Mouse (Mus musculus): ENCODE results near the gene Vps54.

GRCm38 (mm10) chr11:21369248-21370016 lies 130.4 kb downstream of the Vps54 start:
- TF ChIP-seq CTCF (IDR thresholded peaks at IDR 0.05; ENCODE audit: borderline replicate concordance, control insufficient read depth, extremely low read depth, insufficient read depth, low read length, poor library complexity) (no peak), POLR2A (IDR thresholded peaks at IDR 0.05; ENCODE audit: control insufficient read depth, extremely low read depth, insufficient read depth, low read length, poor library complexity) (no peak)
